Mouse (Mus musculus) small intestine, adult 2 months (tissue): ENCODE results near the gene Dag1.

Source experiments
- CTCF ChIP-seq: fragments of 200-500 bp; IDR thresholded peaks from 2 replicates; pipeline ENCODE4 v1.5.1; 2012; ENCODE audit warnings: low read depth, mild to moderate bottlenecking, control low read depth, inconsistent platforms, low read length, moderate library complexity, mixed read lengths; ENCODE audit not compliant: insufficient replicate concordance, insufficient read length; ENCODE audit errors: extremely low read depth
- POLR2A ChIP-seq: fragments of 200-500 bp; IDR thresholded peaks from 2 replicates; pipeline ENCODE4 v1.6.1; 2012; ENCODE audit warnings: low read depth, mild to moderate bottlenecking, control low read depth, inconsistent platforms, low read length, moderate library complexity

DNA sequence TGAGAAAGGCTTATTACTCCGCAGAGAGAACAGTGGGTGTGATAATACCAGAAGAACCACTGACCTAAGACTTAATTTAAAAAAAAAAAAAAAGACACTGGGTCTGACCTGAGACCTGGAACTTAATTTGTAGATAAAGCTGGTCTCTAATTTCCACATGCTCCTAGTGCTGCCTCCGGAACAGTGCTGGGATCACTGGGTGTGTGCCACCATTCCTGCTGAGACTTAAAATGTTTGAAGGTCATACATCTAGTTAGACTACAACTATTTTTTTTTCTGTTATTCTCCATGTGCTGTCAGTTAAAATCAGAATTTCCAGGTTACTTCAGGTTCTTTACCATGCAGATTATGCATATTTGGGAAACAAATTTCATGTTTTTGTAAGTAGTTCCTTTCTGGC is 44.4 kb upstream of the Dag1 start:
- TF ChIP-seq CTCF (no peak), POLR2A (no peak)
